Mouse (Mus musculus): Measurements from ENCODE around the gene S1pr4. TPM values are rescaled to one million over a fixed set of nuclear protein-coding genes. Genes with fewer than 3 reads are reported as not detected.

Gene S1pr4
- polyA plus RNA-seq, 1 experiment from 2014 or later, result 1.0 TPM

DNA sequence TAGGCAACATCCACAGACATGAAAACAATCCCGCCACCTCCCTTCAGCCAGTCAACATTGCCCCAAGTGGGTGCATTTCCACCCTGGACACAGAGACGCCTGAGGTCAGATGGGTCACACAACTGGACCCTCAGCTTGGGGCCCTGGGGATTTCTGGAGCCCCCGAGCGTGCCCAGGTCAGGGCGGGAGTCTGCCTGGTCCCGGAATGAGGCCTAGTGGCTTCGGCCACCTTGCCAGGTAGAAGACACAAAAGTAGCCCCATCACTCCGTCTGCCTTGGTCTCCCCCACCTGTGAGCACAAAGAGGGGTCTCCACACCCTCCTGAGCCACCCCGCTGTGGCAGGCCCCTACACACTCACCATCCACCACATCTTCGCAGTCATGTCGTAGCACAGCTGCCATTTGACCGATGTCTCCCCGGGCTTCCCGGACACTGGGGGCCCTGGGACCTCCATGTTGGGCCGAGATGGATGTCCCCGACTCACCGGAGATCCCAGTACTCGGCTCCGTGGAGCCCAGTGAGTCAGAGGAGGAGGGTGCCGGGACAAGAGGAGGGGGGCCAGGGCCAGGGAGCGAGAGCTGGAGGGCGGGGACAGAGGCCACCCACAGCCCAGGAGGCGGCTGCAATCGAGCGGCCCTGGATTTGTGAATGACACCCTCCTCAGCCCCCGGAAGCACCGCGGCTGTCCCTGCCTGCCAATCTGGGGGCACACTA lies 44.6 kb downstream of the S1pr4 start, which contains the start of gene Nfic:
TSS of gene Nfic (minus strand) at position 455 of the 715 bp plus-strand sequence.
- ATAC-seq (ENCODE audit: low FRiP score, low TSS enrichment) (peak; percentile 24; the same call in 1 of the 2 replicates), DNase-seq (ENCODE audit: low spot score) (peak; percentile 13)
- Histone ChIP-seq H3K27ac (replicated peaks) (no peak within 1 kb of the TSS), H3K4me1 (replicated peaks; ENCODE audit: control insufficient read depth, insufficient read depth) (no peaks in the 10 kb centered on the region), H3K4me2 (replicated peaks; ENCODE audit: low read depth) (no peak within 1 kb of the TSS), H3K36me3 (ENCODE audit: control insufficient read depth, insufficient read depth, low read length) (no peaks in the 10 kb centered on the region), H3K9ac (ENCODE audit: low read length) (no peak within 1 kb of the TSS), H3K9me3 (ENCODE audit: control insufficient read depth, low read length) (no peaks in the 10 kb centered on the region), H3K4me3 (ENCODE audit: low read depth, low read length) (no peak within 1 kb of the TSS), H3K27me3 (ENCODE audit: control insufficient read depth, insufficient read depth, low read length) (peaks cover 5% of the 10 kb centered on the region; the same call in 1 of the 2 replicates)
- no peak for TF ChIP-seq CTCF (IDR thresholded peaks at IDR 0.05; ENCODE audit: low read depth)
- no peak for TF ChIP-seq EP300 (optimal IDR thresholded peaks at IDR 0.05)
- whole genome bisulfite sequencing, result 54% methylated on average over 28 of the region's 28 CpGs

DNA sequence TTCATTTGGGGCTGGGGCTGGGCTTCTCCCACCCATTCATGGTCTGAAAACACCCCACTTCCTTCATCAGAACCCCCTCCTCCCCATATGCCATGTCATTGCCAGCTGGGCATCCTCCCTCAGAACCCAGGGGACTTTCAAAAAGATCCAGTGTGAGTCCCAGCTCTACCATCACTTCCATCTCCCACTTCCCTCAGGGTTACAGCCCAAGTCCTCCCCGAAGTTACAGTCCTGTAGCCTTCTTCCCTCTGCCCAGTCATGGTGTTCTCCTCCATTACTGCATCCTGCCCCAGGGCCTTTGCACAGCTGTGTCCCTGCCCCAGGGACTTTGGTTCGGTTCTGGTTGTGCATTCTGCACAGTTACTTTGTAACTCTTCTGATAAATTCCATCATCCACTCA lies 45.8 kb downstream of the S1pr4 start:
- WGBS, result 68% methylated on average over 2 of the region's 2 CpGs
- Histone ChIP-seq H3K9ac (ENCODE audit: low read length) (no peak overlapping the region), H3K36me3 (ENCODE audit: control insufficient read depth, insufficient read depth, low read length) (no peaks in the 10 kb centered on the region), H3K4me2 (replicated peaks; ENCODE audit: low read depth) (no peak overlapping the region), H3K4me3 (ENCODE audit: low read depth, low read length) (no peak overlapping the region), H3K27me3 (ENCODE audit: control insufficient read depth, insufficient read depth, low read length) (peaks cover 5% of the 10 kb centered on the region; the same call in 1 of the 2 replicates), H3K4me1 (replicated peaks; ENCODE audit: control insufficient read depth, insufficient read depth) (no peaks in the 10 kb centered on the region), H3K27ac (replicated peaks) (no peak overlapping the region), H3K9me3 (ENCODE audit: control insufficient read depth, low read length) (no peaks in the 10 kb centered on the region)
- peak; percentile 11 for DNase-seq (ENCODE audit: low spot score)
- TF ChIP-seq EP300 (optimal IDR thresholded peaks at IDR 0.05) (no peak), CTCF (IDR thresholded peaks at IDR 0.05; ENCODE audit: low read depth) (no peak)
- no peak for ATAC-seq (ENCODE audit: low FRiP score, low TSS enrichment)

DNA sequence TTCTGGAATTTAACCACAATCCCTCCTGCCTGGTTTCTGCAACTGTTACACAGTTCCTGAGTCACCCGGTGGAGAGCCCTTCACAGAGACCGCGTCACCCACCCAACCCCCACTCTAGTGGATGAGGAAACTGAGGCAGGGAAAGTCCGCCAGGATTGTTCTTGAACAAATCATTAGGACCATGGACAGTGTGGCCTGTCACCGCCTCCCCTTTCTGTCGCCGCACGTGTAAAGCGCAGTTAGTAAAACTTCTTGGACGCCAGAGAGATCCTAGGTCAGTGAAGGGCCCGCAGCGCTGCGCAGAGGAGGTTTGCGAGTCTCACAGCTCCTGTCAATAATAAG lies 47.0 kb downstream of the S1pr4 start:
- Histone ChIP-seq H3K27ac (replicated peaks) (no peak overlapping the region), H3K4me3 (ENCODE audit: low read depth, low read length) (no peak overlapping the region), H3K4me2 (replicated peaks; ENCODE audit: low read depth) (no peak overlapping the region), H3K9me3 (ENCODE audit: control insufficient read depth, low read length) (no peaks in the 10 kb centered on the region), H3K36me3 (ENCODE audit: control insufficient read depth, insufficient read depth, low read length) (no peaks in the 10 kb centered on the region), H3K9ac (ENCODE audit: low read length) (no peak overlapping the region), H3K27me3 (ENCODE audit: control insufficient read depth, insufficient read depth, low read length) (peaks cover 5% of the 10 kb centered on the region; the same call in 1 of the 2 replicates), H3K4me1 (replicated peaks; ENCODE audit: control insufficient read depth, insufficient read depth) (no peaks in the 10 kb centered on the region)
- 3% methylated on average over 14 of the region's 14 CpGs for WGBS
- DNase-seq (ENCODE audit: low spot score), result peak; percentile 21
- ATAC-seq (ENCODE audit: low FRiP score, low TSS enrichment), result no peak
- TF ChIP-seq EP300 (optimal IDR thresholded peaks at IDR 0.05) (no peak), CTCF (IDR thresholded peaks at IDR 0.05; ENCODE audit: low read depth) (no peak)

- DNase-seq (ENCODE audit: low spot score) (peak; percentile 17), ATAC-seq (ENCODE audit: low FRiP score, low TSS enrichment) (no peak)
- Histone ChIP-seq H3K4me2 (replicated peaks; ENCODE audit: low read depth) (no peak overlapping the region), H3K27me3 (ENCODE audit: control insufficient read depth, insufficient read depth, low read length) (peaks cover 5% of the 10 kb centered on the region; the same call in 1 of the 2 replicates), H3K4me1 (replicated peaks; ENCODE audit: control insufficient read depth, insufficient read depth) (no peaks in the 10 kb centered on the region), H3K9me3 (ENCODE audit: control insufficient read depth, low read length) (no peaks in the 10 kb centered on the region), H3K4me3 (ENCODE audit: low read depth, low read length) (no peak overlapping the region), H3K27ac (replicated peaks) (no peak overlapping the region), H3K36me3 (ENCODE audit: control insufficient read depth, insufficient read depth, low read length) (no peaks in the 10 kb centered on the region), H3K9ac (ENCODE audit: low read length) (no peak overlapping the region)
- WGBS, result 7% methylated on average over 36 of the region's 36 CpGs
- TF ChIP-seq EP300 (optimal IDR thresholded peaks at IDR 0.05) (no peak), CTCF (IDR thresholded peaks at IDR 0.05; ENCODE audit: low read depth) (no peak)
Measured at GRCm38 (mm10) chr10:81452237-81452946, 47.5 kb downstream of the S1pr4 start.

DNA sequence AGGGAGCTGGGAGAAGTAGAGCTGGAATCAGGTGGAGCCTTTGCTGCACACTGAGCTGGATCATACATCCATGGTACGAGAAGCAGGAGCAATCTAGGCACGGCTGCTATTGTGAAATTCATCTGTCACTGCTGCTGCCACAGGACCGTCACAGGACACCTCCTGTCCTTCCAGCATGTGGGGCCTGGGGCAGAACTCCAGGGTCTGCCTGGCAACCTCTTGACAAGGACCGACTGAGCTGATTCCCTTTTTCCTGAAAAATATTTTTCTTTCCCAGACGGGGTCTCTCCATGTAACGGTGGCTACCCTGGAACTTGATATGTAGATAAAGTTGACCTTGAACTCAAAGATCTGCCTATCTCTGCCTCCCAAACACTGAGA lies 48.6 kb downstream of the S1pr4 start:
- peak; percentile 11 for DNase-seq (ENCODE audit: low spot score)
- no peak overlapping the region for H3K4me2 ChIP-seq (replicated peaks; ENCODE audit: low read depth)
- peaks cover 5% of the 10 kb centered on the region; the same call in 1 of the 2 replicates for H3K27me3 ChIP-seq (ENCODE audit: control insufficient read depth, insufficient read depth, low read length)
- no peaks in the 10 kb centered on the region for H3K4me1 ChIP-seq (replicated peaks; ENCODE audit: control insufficient read depth, insufficient read depth)
- no peak overlapping the region for H3K27ac ChIP-seq (replicated peaks)
- H3K4me3 ChIP-seq (ENCODE audit: low read depth, low read length), result no peak overlapping the region
- no peak overlapping the region for H3K9ac ChIP-seq (ENCODE audit: low read length)
- no peaks in the 10 kb centered on the region for H3K36me3 ChIP-seq (ENCODE audit: control insufficient read depth, insufficient read depth, low read length)
- no peaks in the 10 kb centered on the region for H3K9me3 ChIP-seq (ENCODE audit: control insufficient read depth, low read length)
- TF ChIP-seq CTCF (IDR thresholded peaks at IDR 0.05; ENCODE audit: low read depth) (no peak), EP300 (optimal IDR thresholded peaks at IDR 0.05) (no peak)
- ATAC-seq (ENCODE audit: low FRiP score, low TSS enrichment), result no peak
- WGBS, result 60% methylated on average over 6 of the region's 6 CpGs
